Mouse (Mus musculus): ENCODE measurements around the gene Zbtb17. TPM values are rescaled to one million over a fixed set of nuclear protein-coding genes. Genes with fewer than 3 reads are reported as not detected.

Gene Zbtb17
- polyA plus RNA-seq, 1 experiment from 2014 or later, result 49.7 TPM

GRCm38 (mm10) chr4:141429847-141430246, 14.6 kb upstream of the Zbtb17 start:
- no peaks in the 10 kb centered on the region for H3K36me3 ChIP-seq (replicated peaks)
- H3K4me2 ChIP-seq, result no peak overlapping the region
- ATAC-seq (replicated peaks), result no peak
- peaks cover 15% of the 10 kb centered on the region for H3K4me1 ChIP-seq
- WGBS, result 47% methylated on average over 9 of the region's 9 CpGs
- no peaks in the 10 kb centered on the region for H3K27me3 ChIP-seq (replicated peaks)
- no peak overlapping the region for H3K9ac ChIP-seq
- no peaks in the 10 kb centered on the region for H3K9me3 ChIP-seq
- H3K27ac ChIP-seq, result no peak overlapping the region
- no peak overlapping the region for H3K4me3 ChIP-seq

- WGBS, result 45% methylated on average over 9 of the region's 9 CpGs
- Histone ChIP-seq H3K4me2 (no peak overlapping the region), H3K4me1 (peaks cover 4% of the 10 kb centered on the region), H3K9me3 (no peaks in the 10 kb centered on the region), H3K27me3 (replicated peaks) (no peaks in the 10 kb centered on the region), H3K36me3 (replicated peaks) (no peaks in the 10 kb centered on the region), H3K27ac (no peak overlapping the region), H3K4me3 (no peak overlapping the region), H3K9ac (no peak overlapping the region)
- ATAC-seq (replicated peaks), result no peak
Measured at GRCm38 (mm10) chr4:141430997-141431396, 13.5 kb upstream of the Zbtb17 start.

- Histone ChIP-seq H3K4me3 (no peak overlapping the region), H3K27me3 (replicated peaks) (no peaks in the 10 kb centered on the region), H3K4me2 (no peak overlapping the region), H3K27ac (no peak overlapping the region), H3K9me3 (no peaks in the 10 kb centered on the region), H3K4me1 (no peaks in the 10 kb centered on the region), H3K9ac (no peak overlapping the region), H3K36me3 (replicated peaks) (no peaks in the 10 kb centered on the region)
- no peak for ATAC-seq (replicated peaks)
- WGBS, result 79% methylated on average over 14 of the region's 14 CpGs
Measured at GRCm38 (mm10) chr4:141432666-141433065, 11.8 kb upstream of the Zbtb17 start.

- Histone ChIP-seq H3K36me3 (replicated peaks) (no peaks in the 10 kb centered on the region), H3K4me3 (no peak overlapping the region), H3K27me3 (replicated peaks) (no peaks in the 10 kb centered on the region), H3K4me2 (no peak overlapping the region), H3K27ac (no peak overlapping the region), H3K9me3 (no peaks in the 10 kb centered on the region), H3K9ac (no peak overlapping the region), H3K4me1 (no peaks in the 10 kb centered on the region)
- 84% methylated on average over 18 of the region's 18 CpGs for WGBS
- ATAC-seq (replicated peaks), result no peak
Measured at GRCm38 (mm10) chr4:141433191-141433590, 11.3 kb upstream of the Zbtb17 start.

GRCm38 (mm10) chr4:141435974-141436373, 8.5 kb upstream of the Zbtb17 start, which contains the start of gene Srarp:
Gene Srarp, minus strand, starts transcription at chr4:141436105.
- 85% methylated on average over 1 of the region's 1 CpGs for WGBS
- Histone ChIP-seq H3K4me2 (no peak within 1 kb of the TSS), H3K9me3 (no peaks in the 10 kb centered on the region), H3K4me1 (no peaks in the 10 kb centered on the region), H3K27me3 (replicated peaks) (no peaks in the 10 kb centered on the region), H3K27ac (no peak within 1 kb of the TSS), H3K9ac (no peak within 1 kb of the TSS), H3K36me3 (replicated peaks) (no peaks in the 10 kb centered on the region), H3K4me3 (no peak within 1 kb of the TSS)
- no peak for ATAC-seq (replicated peaks)

- Histone ChIP-seq H3K4me3 (no peak overlapping the region), H3K4me2 (no peak overlapping the region), H3K36me3 (replicated peaks) (no peaks in the 10 kb centered on the region), H3K9me3 (no peaks in the 10 kb centered on the region), H3K27me3 (replicated peaks) (no peaks in the 10 kb centered on the region), H3K27ac (no peak overlapping the region), H3K9ac (no peak overlapping the region), H3K4me1 (peaks cover 6% of the 10 kb centered on the region)
- ATAC-seq (replicated peaks), result no peak
- whole genome bisulfite sequencing, result 82% methylated on average over 12 of the region's 12 CpGs
Measured at GRCm38 (mm10) chr4:141439083-141439803, 5.2 kb upstream of the Zbtb17 start.

GRCm38 (mm10) chr4:141440877-141441276, 3.6 kb upstream of the Zbtb17 start:
- H3K27ac ChIP-seq, result no peak overlapping the region
- H3K4me1 ChIP-seq, result peaks cover 16% of the 10 kb centered on the region
- H3K4me3 ChIP-seq, result no peak overlapping the region
- no peak for ATAC-seq (replicated peaks)
- no peaks in the 10 kb centered on the region for H3K9me3 ChIP-seq
- no peak overlapping the region for H3K4me2 ChIP-seq
- no peak overlapping the region for H3K9ac ChIP-seq
- H3K36me3 ChIP-seq (replicated peaks), result no peaks in the 10 kb centered on the region
- H3K27me3 ChIP-seq (replicated peaks), result no peaks in the 10 kb centered on the region

- H3K36me3 ChIP-seq (replicated peaks), result peaks cover 10% of the 10 kb centered on the region; the same call in 1 of the 2 replicates
- no peak overlapping the region for H3K27ac ChIP-seq
- peaks cover 23% of the 10 kb centered on the region for H3K4me1 ChIP-seq
- H3K4me3 ChIP-seq, result peak overlapping the region; percentile 96
- 0 out of 2 replicates have a peak, but pooled peaks have one; percentile 3 for ATAC-seq (replicated peaks)
- H3K27me3 ChIP-seq (replicated peaks), result no peaks in the 10 kb centered on the region
- WGBS, result 50% methylated on average over 11 of the region's 11 CpGs
- no peak overlapping the region for H3K9ac ChIP-seq
- H3K9me3 ChIP-seq, result no peaks in the 10 kb centered on the region
- peak overlapping the region; percentile 90 for H3K4me2 ChIP-seq
Measured at GRCm38 (mm10) chr4:141443641-141444429, 619 bp upstream of the Zbtb17 start.

GRCm38 (mm10) chr4:141445328-141445720, 870 bp downstream of the Zbtb17 start:
- peak overlapping the region; percentile 87 for H3K27ac ChIP-seq
- 14% methylated on average over 14 of the region's 14 CpGs for WGBS
- H3K4me3 ChIP-seq, result peak overlapping the region; percentile 96
- H3K27me3 ChIP-seq (replicated peaks), result no peaks in the 10 kb centered on the region
- no peak for ATAC-seq (replicated peaks)
- no peaks in the 10 kb centered on the region for H3K9me3 ChIP-seq
- H3K9ac ChIP-seq, result peak overlapping the region; percentile 98
- peak overlapping the region; percentile 90 for H3K4me2 ChIP-seq
- H3K4me1 ChIP-seq, result peaks cover 23% of the 10 kb centered on the region
- peaks cover 19% of the 10 kb centered on the region; the same call in 1 of the 2 replicates for H3K36me3 ChIP-seq (replicated peaks)

- WGBS, result 75% methylated on average over 7 of the region's 7 CpGs
- Histone ChIP-seq H3K27ac (no peak overlapping the region), H3K27me3 (replicated peaks) (no peaks in the 10 kb centered on the region), H3K4me3 (no peak overlapping the region), H3K36me3 (replicated peaks) (peaks cover 19% of the 10 kb centered on the region; the same call in 1 of the 2 replicates), H3K4me2 (0 out of 2 replicates have a peak overlapping the region, but pooled peaks have one; percentile 90), H3K4me1 (peaks cover 23% of the 10 kb centered on the region), H3K9me3 (no peaks in the 10 kb centered on the region), H3K9ac (no peak overlapping the region)
- no peak for ATAC-seq (replicated peaks)
Measured at GRCm38 (mm10) chr4:141446211-141446610, 1.8 kb downstream of the Zbtb17 start.

- Histone ChIP-seq H3K27me3 (replicated peaks) (no peaks in the 10 kb centered on the region), H3K4me3 (no peak overlapping the region), H3K9ac (no peak overlapping the region), H3K4me2 (no peak overlapping the region), H3K4me1 (peaks cover 4% of the 10 kb centered on the region), H3K9me3 (no peaks in the 10 kb centered on the region), H3K36me3 (replicated peaks) (peaks cover 28% of the 10 kb centered on the region), H3K27ac (no peak overlapping the region)
- ATAC-seq (replicated peaks), result no peak
- WGBS, result 86% methylated on average over 2 of the region's 2 CpGs
Measured at GRCm38 (mm10) chr4:141451251-141451650, 6.8 kb downstream of the Zbtb17 start.

- H3K9ac ChIP-seq, result no peak overlapping the region
- H3K4me3 ChIP-seq, result no peak overlapping the region
- peaks cover 28% of the 10 kb centered on the region for H3K36me3 ChIP-seq (replicated peaks)
- no peaks in the 10 kb centered on the region; the same call in 1 of the 2 replicates for H3K4me1 ChIP-seq
- no peak overlapping the region for H3K27ac ChIP-seq
- no peaks in the 10 kb centered on the region for H3K27me3 ChIP-seq (replicated peaks)
- H3K4me2 ChIP-seq, result no peak overlapping the region
- ATAC-seq (replicated peaks), result no peak
- no peaks in the 10 kb centered on the region for H3K9me3 ChIP-seq
- WGBS, result 95% methylated on average over 9 of the region's 9 CpGs
Measured at GRCm38 (mm10) chr4:141451916-141452450, 7.5 kb downstream of the Zbtb17 start.

All from midbrain, embryonic 15.5 days (tissue).